Mouse (Mus musculus) forebrain, embryonic 11.5 days (tissue): ENCODE data around the gene Uroc1. TPM values are rescaled to one million over a fixed set of nuclear protein-coding genes. Genes with fewer than 3 reads are reported as not detected.
A peak's percentile ranks its signal among the peaks of the same experiment; 100 is the strongest.

Experiments used
- ATAC-seq: fragments of 200-750 bp; cut with Nextera tagmentation; replicated peaks from 2 replicates; pipeline ENCODE4 v1.8.0; 2017; ENCODE audit warnings: moderate TSS enrichment; ENCODE audit not compliant: low FRiP score
- DNase-seq: peaks from one replicate; pipeline ENCODE4 v3.0.0-alpha.2; 2017; ENCODE audit warnings: low spot score
- H3K27ac ChIP-seq: fragments of 300-500 bp; sonication (generic); 2 replicates; pipeline ENCODE4 v1.5.1; 2014; ENCODE audit warnings: low read depth, low read length
- H3K27me3 ChIP-seq: fragments of 300-500 bp; sonication (generic); 2 replicates; pipeline ENCODE4 v1.6.1; 2014; ENCODE audit warnings: mild to moderate bottlenecking, low read length, mixed read lengths; ENCODE audit not compliant: control insufficient read depth, insufficient read depth
- H3K36me3 ChIP-seq: fragments of 300-500 bp; sonication (generic); 2 replicates; pipeline ENCODE4 v1.6.1; 2014; ENCODE audit warnings: mild to moderate bottlenecking, low read length, moderate library complexity, mixed read lengths; ENCODE audit not compliant: control insufficient read depth, insufficient read depth
- H3K4me1 ChIP-seq: fragments of 300-500 bp; sonication (generic); replicated peaks from 2 replicates; pipeline ENCODE4 v1.6.1; 2014; ENCODE audit warnings: low read length, mixed read lengths; ENCODE audit not compliant: control insufficient read depth, insufficient read depth
- H3K4me2 ChIP-seq: fragments of 300-500 bp; sonication (generic); 2 replicates; pipeline ENCODE4 v1.6.1; 2014; ENCODE audit warnings: low read depth, mild to moderate bottlenecking, low read length, moderate library complexity, mixed read lengths; ENCODE audit not compliant: severe bottlenecking
- H3K4me3 ChIP-seq: fragments of 300-500 bp; sonication (generic); 2 replicates; pipeline ENCODE4 v1.5.1; 2014; ENCODE audit warnings: low read depth, low read length
- H3K9ac ChIP-seq: fragments of 300-500 bp; sonication (generic); 2 replicates; pipeline ENCODE4 v1.6.1; 2014; ENCODE audit warnings: low read length
- H3K9me3 ChIP-seq: fragments of 300-500 bp; sonication (generic); 2 replicates; pipeline ENCODE4 v1.6.1; 2016; ENCODE audit warnings: low read length, mixed read lengths; ENCODE audit not compliant: control insufficient read depth
- WGBS: fragments of 180-500 bp; shearing (Covaris S2); extraction: QIAGEN DNeasy Blood & Tissue Kit; methylation state at CpG from one replicate; pipeline ENCODE4 v1.1.7; 2014; 5-methylcytosine and 5-hydroxymethylcytosine counted together
- polyA plus RNA-seq: library from polyadenylated mRNA; unstranded; fragments of >200 nt; fragmentation: Nextera tagmentation; extraction: Ambion mirVana; gene quantifications from 2 replicates; pipeline ENCODE4 v1.2.1, GENCODE M21; 2014

Gene Uroc1
- polyA plus RNA-seq, 1 experiment from 2014 or later: not detected

DNA sequence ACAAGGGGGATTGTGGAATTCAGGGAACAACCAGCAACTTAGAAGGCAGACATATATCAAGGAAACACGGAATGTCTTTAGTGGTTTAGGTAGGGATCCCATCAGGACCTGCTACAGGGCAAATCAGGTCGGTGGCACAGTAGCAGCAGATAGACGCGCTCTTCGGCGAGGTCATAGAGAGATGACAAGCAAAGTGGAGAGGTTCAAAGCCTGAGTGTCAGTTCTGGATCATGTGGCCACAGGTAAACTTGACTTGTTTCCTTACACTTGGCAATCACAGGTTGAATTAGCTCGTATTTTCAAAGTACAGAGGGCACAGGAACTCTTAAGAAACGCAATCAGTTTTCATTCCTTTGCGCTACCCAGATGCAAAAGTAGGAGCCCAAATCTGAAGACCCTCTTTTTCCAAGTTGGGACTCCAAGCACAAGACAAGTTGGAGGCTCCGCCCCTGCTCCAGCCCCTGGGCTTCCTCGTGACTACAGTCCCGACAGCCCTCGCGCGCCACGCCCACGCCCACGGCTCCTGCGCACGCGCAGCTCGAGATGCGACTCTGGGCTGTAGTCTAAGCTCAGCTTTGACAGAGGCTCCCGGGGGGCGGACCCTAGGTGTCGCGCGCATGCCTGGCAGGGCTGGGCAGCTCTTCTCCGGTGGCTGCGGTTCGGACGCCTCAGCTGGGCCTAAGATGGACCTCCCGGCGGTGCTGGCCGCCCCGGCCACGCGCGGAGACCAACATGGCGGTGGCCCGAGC is 36.1 kb downstream of the Uroc1 start, which contains the start of gene Zxdc:
TSS of gene Zxdc (plus strand) at position 517 of the 749 bp plus-strand sequence.
- H3K4me3 ChIP-seq: peak within 1 kb of the TSS; percentile 87
- H3K27ac ChIP-seq: peak within 1 kb of the TSS; percentile 60; the same call in 1 of the 2 replicates
- H3K4me1 ChIP-seq: 0 out of 2 replicates have a peak, but pooled peaks cover 5% of the 10 kb centered on the region
- no peaks in the 10 kb centered on the region for H3K9me3 ChIP-seq
- peak; percentile 97 for ATAC-seq
- H3K36me3 ChIP-seq: no peaks in the 10 kb centered on the region; the same call in 1 of the 2 replicates
- 6% methylated on average over 40 of the region's 41 CpGs for WGBS
- peak within 1 kb of the TSS; percentile 77 for H3K4me2 ChIP-seq
- no peaks in the 10 kb centered on the region for H3K27me3 ChIP-seq
- peak within 1 kb of the TSS; percentile 76 for H3K9ac ChIP-seq
- peak; percentile 98 for DNase-seq

DNA sequence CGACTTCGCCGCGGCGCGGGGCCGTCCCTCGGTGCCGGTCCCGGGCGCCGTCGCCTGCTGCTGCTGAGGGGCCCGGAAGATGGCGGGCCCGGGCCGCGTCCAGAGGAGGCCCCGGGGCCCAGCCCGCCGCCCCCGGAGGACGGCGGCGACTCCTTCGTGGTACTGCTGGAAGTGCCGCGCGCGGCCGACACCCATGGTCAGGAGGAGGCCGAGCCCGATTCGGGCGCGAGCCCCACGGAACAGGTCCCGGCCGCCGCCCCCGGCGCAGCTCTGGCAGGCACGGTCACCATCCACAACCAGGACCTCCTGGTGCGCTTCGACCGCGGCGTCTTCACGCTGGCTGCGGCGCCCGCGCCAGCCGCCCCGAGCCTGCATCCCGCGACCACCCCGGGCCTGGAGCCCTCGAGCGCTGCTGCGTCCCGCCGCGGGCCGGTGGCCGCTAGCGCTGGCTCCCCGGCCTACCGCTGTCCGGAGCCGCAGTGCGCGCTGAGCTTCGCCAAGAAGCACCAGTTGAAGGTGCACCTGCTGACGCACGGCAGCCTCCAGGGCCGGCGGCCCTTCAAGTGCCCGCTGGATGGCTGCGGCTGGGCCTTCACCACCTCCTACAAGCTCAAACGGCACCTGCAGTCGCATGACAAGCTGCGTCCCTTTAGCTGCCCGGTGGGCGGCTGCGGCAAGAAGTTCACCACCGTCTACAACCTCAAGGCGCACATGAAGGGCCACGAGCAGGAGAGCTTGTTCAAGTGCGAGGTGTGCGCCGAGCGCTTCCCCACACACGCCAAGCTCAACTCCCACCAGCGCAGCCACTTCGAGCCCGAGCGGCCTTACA is 36.9 kb downstream of the Uroc1 start:
- under 1% methylated on average over 95 of the region's 98 CpGs for WGBS
- Histone ChIP-seq H3K27ac (peak overlapping the region; percentile 60; the same call in 1 of the 2 replicates), H3K4me2 (peak overlapping the region; percentile 77)

DNA sequence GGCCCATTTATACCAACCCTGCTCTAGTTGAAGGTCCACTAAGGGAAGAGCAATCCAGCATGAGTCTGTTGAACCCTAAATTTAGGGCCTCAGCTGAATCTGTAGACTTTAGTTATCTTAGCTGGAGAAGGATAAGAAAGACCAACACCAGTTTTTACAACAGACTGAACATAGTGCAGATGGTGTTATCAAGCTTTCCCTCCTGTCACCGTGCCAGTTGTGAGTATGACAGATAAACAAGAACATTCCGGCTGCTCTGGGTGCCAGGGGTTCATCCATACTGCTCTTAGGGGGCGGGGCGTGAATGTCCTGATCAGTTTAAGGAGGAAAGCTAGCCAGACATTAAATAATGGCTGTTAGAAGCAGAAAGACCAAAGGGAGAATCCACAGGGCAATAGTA is 41.6 kb downstream of the Uroc1 start:
- no peak for DNase-seq
- H3K4me3 ChIP-seq: no peak overlapping the region
- H3K9me3 ChIP-seq: no peaks in the 10 kb centered on the region
- 0 out of 2 replicates have a peak, but pooled peaks cover 5% of the 10 kb centered on the region for H3K4me1 ChIP-seq
- no peaks in the 10 kb centered on the region; the same call in 1 of the 2 replicates for H3K36me3 ChIP-seq
- no peak overlapping the region for H3K9ac ChIP-seq
- no peak overlapping the region for H3K27ac ChIP-seq
- ATAC-seq: no peak
- WGBS: 96% methylated on average over 4 of the region's 4 CpGs
- no peaks in the 10 kb centered on the region for H3K27me3 ChIP-seq
- no peak overlapping the region for H3K4me2 ChIP-seq

More for the DNA sequence above, 36.9 kb downstream of the Uroc1 start:
- Histone ChIP-seq H3K9ac (peak overlapping the region; percentile 76), H3K4me1 (0 out of 2 replicates have a peak, but pooled peaks cover 5% of the 10 kb centered on the region), H3K27me3 (no peaks in the 10 kb centered on the region), H3K9me3 (no peaks in the 10 kb centered on the region), H3K4me3 (peak overlapping the region; percentile 87), H3K36me3 (no peaks in the 10 kb centered on the region; the same call in 1 of the 2 replicates)
- ATAC-seq (peak; percentile 69), DNase-seq (peak; percentile 72)

DNA sequence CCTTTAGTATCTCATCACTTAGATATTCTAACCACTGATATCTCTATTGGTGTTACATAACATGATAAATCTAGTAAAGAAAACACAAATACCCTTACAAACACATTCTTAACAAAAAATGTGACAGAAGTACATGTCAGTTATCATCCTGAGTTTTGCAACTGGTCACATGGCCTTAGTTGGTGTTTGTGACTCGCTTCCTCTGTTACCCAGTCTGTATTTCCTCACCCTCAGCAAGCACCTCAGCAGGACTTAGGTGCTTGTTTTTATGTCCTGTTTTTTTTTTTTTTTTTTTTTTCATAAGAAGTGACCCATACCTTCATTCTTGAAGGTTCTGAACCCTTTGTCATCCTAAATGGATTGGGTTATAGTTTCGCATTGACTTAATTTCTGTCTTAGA is 44.6 kb downstream of the Uroc1 start:
- 95% methylated on average over 2 of the region's 2 CpGs for WGBS
- no peaks in the 10 kb centered on the region for H3K9me3 ChIP-seq
- H3K9ac ChIP-seq: no peak overlapping the region
- no peaks in the 10 kb centered on the region for H3K4me1 ChIP-seq
- no peak overlapping the region for H3K4me2 ChIP-seq
- H3K27me3 ChIP-seq: no peaks in the 10 kb centered on the region
- peaks cover 8% of the 10 kb centered on the region; the same call in 1 of the 2 replicates for H3K36me3 ChIP-seq
- DNase-seq (no peak), ATAC-seq (no peak)
- no peak overlapping the region for H3K4me3 ChIP-seq
- H3K27ac ChIP-seq: no peak overlapping the region

DNA sequence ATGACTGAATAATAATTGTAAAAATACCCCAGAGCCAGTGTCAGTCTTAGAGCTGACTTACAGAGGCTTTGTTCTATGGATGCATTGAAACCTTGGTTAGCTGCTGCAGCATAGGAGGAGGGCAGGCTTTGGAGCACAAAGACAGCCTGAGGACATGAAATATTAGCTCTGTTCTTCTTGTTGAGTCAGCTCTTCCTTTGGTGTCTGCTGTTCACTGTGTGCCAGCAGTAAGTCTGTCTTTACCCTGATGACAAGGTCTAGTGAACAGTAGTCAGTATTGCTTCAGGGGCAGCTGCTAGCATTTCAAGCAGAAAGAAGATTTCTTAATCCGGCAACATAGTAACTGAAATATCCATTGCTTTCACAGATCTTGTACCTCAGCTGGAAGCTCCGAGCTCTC is 48.4 kb downstream of the Uroc1 start:
- DNase-seq (no peak), ATAC-seq (no peak)
- H3K4me3 ChIP-seq: no peak overlapping the region
- H3K27ac ChIP-seq: no peak overlapping the region
- no peak overlapping the region for H3K4me2 ChIP-seq
- H3K9me3 ChIP-seq: no peaks in the 10 kb centered on the region
- H3K4me1 ChIP-seq: no peaks in the 10 kb centered on the region
- 95% methylated on average over 2 of the region's 2 CpGs for WGBS
- H3K27me3 ChIP-seq: no peaks in the 10 kb centered on the region
- H3K9ac ChIP-seq: no peak overlapping the region
- H3K36me3 ChIP-seq: peaks cover 8% of the 10 kb centered on the region; the same call in 1 of the 2 replicates

DNA sequence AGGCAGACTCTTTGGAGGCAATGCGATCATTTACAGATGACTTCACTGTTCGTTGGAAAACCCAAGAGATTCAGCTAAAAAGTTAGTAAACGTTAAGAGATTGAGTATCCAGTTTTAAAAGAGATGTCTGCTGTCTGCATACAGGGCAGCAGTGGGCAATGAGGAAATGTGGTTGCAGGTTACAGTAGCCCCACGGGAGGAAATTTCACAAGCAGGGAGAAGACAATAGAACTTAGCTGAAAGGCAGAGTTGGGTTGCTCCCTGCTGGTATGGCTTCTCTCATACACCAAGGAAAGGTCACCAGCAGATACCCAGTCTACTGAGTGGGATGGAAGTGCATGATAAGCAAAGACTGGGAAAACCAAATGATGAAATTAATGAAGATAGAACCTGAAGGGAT is 57.5 kb downstream of the Uroc1 start:
- no peak for ATAC-seq

DNA sequence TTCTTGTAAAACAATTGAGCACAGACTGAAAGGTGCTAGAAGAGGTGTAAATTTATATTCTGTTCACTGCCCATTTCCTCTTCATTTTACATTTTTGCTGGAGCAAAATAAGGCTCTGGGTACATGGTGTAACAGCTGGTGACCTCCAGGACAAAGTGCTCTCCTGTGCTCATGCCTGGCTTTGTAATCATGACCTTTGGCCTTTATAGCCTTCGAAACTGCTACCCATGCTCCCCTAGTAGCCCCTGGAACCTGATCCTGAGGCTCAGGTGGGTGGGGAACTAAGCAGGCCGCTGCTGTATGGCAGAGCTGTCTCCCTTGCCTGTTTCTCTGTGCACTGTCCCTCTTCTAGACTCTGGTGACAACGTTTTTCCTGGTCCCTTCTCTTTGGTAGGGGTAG is 60.9 kb downstream of the Uroc1 start:
- Histone ChIP-seq H3K27me3 (no peaks in the 10 kb centered on the region), H3K9ac (no peak overlapping the region), H3K9me3 (no peaks in the 10 kb centered on the region), H3K4me2 (no peak overlapping the region), H3K27ac (no peak overlapping the region), H3K4me1 (no peaks in the 10 kb centered on the region), H3K36me3 (no peaks in the 10 kb centered on the region), H3K4me3 (no peak overlapping the region)
- DNase-seq (no peak), ATAC-seq (no peak)
- 62% methylated on average over 3 of the region's 3 CpGs for WGBS

More for the DNA sequence above, 57.5 kb downstream of the Uroc1 start:
- H3K27ac ChIP-seq: no peak overlapping the region
- H3K4me1 ChIP-seq: no peaks in the 10 kb centered on the region
- DNase-seq: no peak
- H3K9me3 ChIP-seq: no peaks in the 10 kb centered on the region
- H3K4me2 ChIP-seq: no peak overlapping the region
- no peaks in the 10 kb centered on the region; the same call in 1 of the 2 replicates for H3K36me3 ChIP-seq
- no peak overlapping the region for H3K9ac ChIP-seq
- H3K4me3 ChIP-seq: no peak overlapping the region
- 86% methylated on average over 4 of the region's 4 CpGs for WGBS
- no peaks in the 10 kb centered on the region for H3K27me3 ChIP-seq

DNA sequence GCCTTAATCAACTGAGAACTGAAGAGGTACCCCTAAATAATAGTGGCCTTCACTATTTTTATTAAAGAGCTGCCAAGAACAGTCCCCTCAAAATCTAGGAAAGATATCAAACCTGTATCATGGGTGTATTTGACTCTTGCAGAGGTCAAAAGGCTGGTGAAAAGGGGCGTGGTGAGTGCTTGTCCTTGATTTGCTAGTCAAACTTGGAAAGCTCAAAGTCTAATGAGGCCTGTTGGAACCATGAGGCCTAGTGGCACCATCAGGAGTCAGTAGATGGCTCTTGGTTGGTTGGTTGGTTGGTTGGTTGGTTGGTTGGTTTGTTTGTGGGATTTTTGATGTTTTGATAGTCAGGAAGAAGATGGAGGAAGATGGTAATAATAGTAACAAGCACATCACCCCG is 62.7 kb downstream of the Uroc1 start:
- no peaks in the 10 kb centered on the region for H3K27me3 ChIP-seq
- 88% methylated on average over 2 of the region's 2 CpGs for WGBS
- H3K9me3 ChIP-seq: no peaks in the 10 kb centered on the region
- DNase-seq (no peak), ATAC-seq (no peak)
- no peaks in the 10 kb centered on the region for H3K4me1 ChIP-seq
- no peaks in the 10 kb centered on the region; the same call in 1 of the 2 replicates for H3K36me3 ChIP-seq
- no peak overlapping the region for H3K9ac ChIP-seq
- no peak overlapping the region for H3K4me2 ChIP-seq
- H3K27ac ChIP-seq: no peak overlapping the region
- no peak overlapping the region for H3K4me3 ChIP-seq
